Mouse (Mus musculus) erythroblast, adult 5-6 weeks (primary cell): ENCODE data around the gene Filip1l. TPM values are rescaled to one million over a fixed set of nuclear protein-coding genes. Genes with fewer than 3 reads are reported as not detected.

Experiments used
- ATAC-seq: replicated peaks from 2 replicates; pipeline ENCODE4 v1.8.0; 2016; ENCODE audit warnings: moderate number of reproducible peaks, mild to moderate bottlenecking, moderate TSS enrichment, inconsistent platforms; ENCODE audit not compliant: poor library complexity, low FRiP score, severe bottlenecking
- total RNA-seq, 2 experiments: library from RNA; stranded (forward) in 1 of 2; stranded (reverse) in 1 of 2; fragments of 150-400 nt in 1 of 2; fragments of 200-764, 138-1000 nt in 1 of 2; gene quantifications; 2 replicates each; pipeline versions ENCODE4 v1.2.3 to v1.2.4; 2015 to 2017; ENCODE audit warnings: low replicate concordance in 2 of 2

Filip1l gene
- total RNA-seq, 2 experiments from 2014 or later: 5.4 to 23.4 TPM

GRCm38 (mm10) chr16:57550817-57551216, 197.9 kb downstream of the Filip1l start:
- ATAC-seq: no peak

GRCm38 (mm10) chr16:57551617-57552016, 198.7 kb downstream of the Filip1l start:
- no peak for ATAC-seq

GRCm38 (mm10) chr16:57552709-57553108, 199.8 kb downstream of the Filip1l start:
- no peak for ATAC-seq

- no peak for ATAC-seq
Measured at GRCm38 (mm10) chr16:57553235-57553634, 200.3 kb downstream of the Filip1l start.

- no peak for ATAC-seq
Measured at GRCm38 (mm10) chr16:57554886-57555400, 202.1 kb downstream of the Filip1l start.

GRCm38 (mm10) chr16:57555667-57556066, 202.8 kb downstream of the Filip1l start:
- ATAC-seq: no peak

GRCm38 (mm10) chr16:57556244-57556643, 203.4 kb downstream of the Filip1l start:
- no peak for ATAC-seq

GRCm38 (mm10) chr16:57558258-57558657, 205.4 kb downstream of the Filip1l start:
- no peak for ATAC-seq

GRCm38 (mm10) chr16:57560185-57560584, 207.3 kb downstream of the Filip1l start:
- ATAC-seq: no peak

GRCm38 (mm10) chr16:57563453-57563852, 210.6 kb downstream of the Filip1l start:
- ATAC-seq: no peak

- no peak for ATAC-seq
Measured at GRCm38 (mm10) chr16:57564807-57565206, 211.9 kb downstream of the Filip1l start.

GRCm38 (mm10) chr16:57566215-57566614, 213.3 kb downstream of the Filip1l start:
- no peak for ATAC-seq

- ATAC-seq: no peak
Measured at GRCm38 (mm10) chr16:57568648-57569404, 215.9 kb downstream of the Filip1l start.

- ATAC-seq: no peak
Measured at GRCm38 (mm10) chr16:57570789-57571311, 218.0 kb downstream of the Filip1l start.

GRCm38 (mm10) chr16:57573831-57574230, 220.9 kb downstream of the Filip1l start:
- no peak for ATAC-seq

GRCm38 (mm10) chr16:57575764-57576388, 223.0 kb downstream of the Filip1l start:
- ATAC-seq: no peak

- ATAC-seq: no peak
Measured at GRCm38 (mm10) chr16:57577519-57577918, 224.6 kb downstream of the Filip1l start.

GRCm38 (mm10) chr16:57580041-57580440, 227.1 kb downstream of the Filip1l start:
- no peak for ATAC-seq

GRCm38 (mm10) chr16:57582008-57582407, 229.1 kb downstream of the Filip1l start:
- no peak for ATAC-seq

- no peak for ATAC-seq
Measured at GRCm38 (mm10) chr16:57585201-57585600, 232.3 kb downstream of the Filip1l start.
